Mouse (Mus musculus) E14TG2a.4 (cell line): Measurements from ENCODE around the gene Abcb9.

Experiments used
- CTCF ChIP-seq: conservative IDR thresholded peaks from 2 replicates; pipeline ENCODE4 v1.5.1; 2014; ENCODE audit warnings: low read length
- NANOG ChIP-seq: IDR thresholded peaks from 2 replicates; pipeline ENCODE4 v1.6.1; 2014; ENCODE audit warnings: borderline replicate concordance, low read length, mixed read lengths

DNA sequence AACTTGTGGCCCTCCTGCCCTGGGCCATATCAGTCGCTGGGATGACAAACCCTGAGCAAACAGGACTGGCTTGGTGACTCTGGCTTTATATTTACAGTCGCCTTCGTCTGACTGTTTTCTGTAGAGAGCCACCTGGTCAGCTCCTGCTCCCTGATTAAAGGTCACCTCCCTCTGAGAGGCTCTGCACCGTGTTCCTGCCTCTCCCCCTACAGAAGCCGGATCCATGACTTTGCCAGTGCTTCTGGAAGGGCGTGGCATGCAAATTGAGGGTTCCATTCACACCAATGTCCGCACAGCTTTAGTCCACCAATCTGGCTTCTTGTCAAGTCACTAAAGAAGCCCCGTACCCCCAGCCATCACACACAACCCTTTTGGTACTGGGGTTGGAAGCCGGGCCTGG lies 19.0 kb downstream of the Abcb9 start:
- TF ChIP-seq CTCF, result no peak
- TF ChIP-seq NANOG, result no peak
